Mouse (Mus musculus) stomach, embryonic 16.5 days (tissue): Measurements from ENCODE around the gene Tet3. TPM values are rescaled to one million over a fixed set of nuclear protein-coding genes. Genes with fewer than 3 reads are reported as not detected.

ENCODE experiments used
- ATAC-seq: fragments of 200-750 bp; cut with Nextera tagmentation; 2 replicates; pipeline ENCODE4 v1.8.0; 2017; ENCODE audit warnings: moderate number of reproducible peaks, moderate TSS enrichment; ENCODE audit not compliant: insufficient read depth, low FRiP score
- H3K27ac ChIP-seq: fragments of 300-500 bp; sonication (generic); 2 replicates; pipeline ENCODE4 v1.5.1; 2014; ENCODE audit warnings: low read length
- H3K27me3 ChIP-seq: fragments of 300-500 bp; sonication (generic); 2 replicates; pipeline ENCODE4 v1.6.1; 2014; ENCODE audit warnings: low read length, control low read depth, mixed read lengths; ENCODE audit not compliant: control insufficient read depth, insufficient read depth
- H3K36me3 ChIP-seq: fragments of 300-500 bp; sonication (generic); 2 replicates; pipeline ENCODE4 v1.6.1; 2014; ENCODE audit warnings: low read length; ENCODE audit not compliant: control insufficient read depth, insufficient read depth
- H3K4me1 ChIP-seq: fragments of 300-500 bp; sonication (generic); 2 replicates; pipeline ENCODE4 v1.6.1; 2014; ENCODE audit warnings: low read length, control low read depth, mixed read lengths; ENCODE audit not compliant: control insufficient read depth, insufficient read depth
- H3K4me2 ChIP-seq: fragments of 300-500 bp; sonication (generic); 2 replicates; pipeline ENCODE4 v1.6.1; 2014; ENCODE audit warnings: low read depth, low read length, mixed read lengths
- H3K4me3 ChIP-seq: fragments of 300-500 bp; sonication (generic); replicated peaks from 2 replicates; pipeline ENCODE4 v1.5.1; 2014; ENCODE audit warnings: mild to moderate bottlenecking, low read length
- H3K9ac ChIP-seq: fragments of 300-500 bp; sonication (generic); 2 replicates; pipeline ENCODE4 v1.6.1; 2014; ENCODE audit warnings: low read length
- H3K9me3 ChIP-seq: fragments of 300-500 bp; sonication (generic); replicated peaks from 2 replicates; pipeline ENCODE4 v1.6.1; 2016; ENCODE audit warnings: low read length, control low read depth; ENCODE audit not compliant: control insufficient read depth
- WGBS: fragments of 180-500 bp; shearing (Covaris S2); extraction: QIAGEN DNeasy Blood & Tissue Kit; methylation state at CpG from one replicate; pipeline ENCODE4 v1.1.7; 2014; 5-methylcytosine and 5-hydroxymethylcytosine counted together
- polyA plus RNA-seq: library from polyadenylated mRNA; unstranded; fragments of >200 nt; fragmentation: Nextera tagmentation; extraction: Ambion mirVana; gene quantifications from 2 replicates; pipeline ENCODE4 v1.2.1, GENCODE M21; 2015

Tet3 gene
- polyA plus RNA-seq, 1 experiment from 2014 or later, result 34.5 TPM

DNA sequence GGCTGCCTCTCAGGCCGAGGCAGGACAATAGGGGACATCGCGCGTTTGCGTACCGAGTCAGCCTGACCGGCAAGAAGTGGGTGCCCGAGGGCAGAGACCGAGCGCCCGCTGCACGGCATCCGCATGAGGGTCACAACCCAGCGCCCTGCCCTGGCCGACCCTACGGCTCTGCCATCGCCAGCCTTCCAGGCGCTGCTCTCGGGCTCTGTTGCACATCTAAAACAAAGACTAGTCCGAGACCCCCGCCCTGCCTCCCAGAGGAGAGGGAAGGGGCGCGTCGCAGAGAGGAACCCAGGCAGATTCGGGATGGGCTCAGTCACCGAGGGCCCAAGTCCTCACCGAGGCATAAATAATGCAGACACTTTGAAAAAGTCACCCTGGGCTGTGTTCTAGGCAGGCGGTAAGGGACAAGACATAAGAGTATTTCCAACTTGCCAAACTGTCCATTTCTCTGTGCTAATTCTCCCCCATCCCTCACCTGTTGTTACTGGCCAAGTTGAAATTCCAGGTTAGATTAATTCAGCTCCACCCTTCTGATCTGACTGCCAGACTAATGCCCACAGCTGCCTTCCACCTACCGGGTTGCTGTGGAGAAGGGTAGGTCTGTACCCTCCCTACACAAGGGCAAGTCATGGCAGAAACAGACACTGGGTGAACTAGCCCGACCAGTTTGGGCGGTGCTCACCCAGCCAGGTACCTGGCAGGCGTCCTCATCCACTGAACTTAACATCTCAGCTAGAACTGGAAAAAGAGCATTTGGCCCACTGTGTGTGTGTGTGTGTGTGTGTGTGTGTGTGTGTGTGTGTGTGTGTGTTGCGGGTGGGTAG, 1.7 kb downstream of the Tet3 start:
- H3K27me3 ChIP-seq, result no peaks in the 10 kb centered on the region
- WGBS, result 4% methylated on average over 33 of the region's 33 CpGs
- peaks cover 54% of the 10 kb centered on the region for H3K4me1 ChIP-seq
- no peaks in the 10 kb centered on the region for H3K9me3 ChIP-seq
- peak overlapping the region; percentile 95 for H3K4me2 ChIP-seq
- peak overlapping the region; percentile 96 for H3K9ac ChIP-seq
- H3K4me3 ChIP-seq, result peak overlapping the region; percentile 87
- H3K27ac ChIP-seq, result peak overlapping the region; percentile 98
- H3K36me3 ChIP-seq, result no peaks in the 10 kb centered on the region
- ATAC-seq, result peak; percentile 69

GRCm38 (mm10) chr6:83456131-83456983, 2.5 kb downstream of the Tet3 start:
- WGBS, result under 1% methylated on average over 84 of the region's 105 CpGs
- peak; percentile 81 for ATAC-seq
- Histone ChIP-seq H3K9ac (peak overlapping the region; percentile 96), H3K27ac (peak overlapping the region; percentile 98), H3K36me3 (no peaks in the 10 kb centered on the region), H3K4me1 (peaks cover 63% of the 10 kb centered on the region), H3K9me3 (no peaks in the 10 kb centered on the region), H3K4me3 (peak overlapping the region; percentile 87), H3K27me3 (no peaks in the 10 kb centered on the region), H3K4me2 (peak overlapping the region; percentile 95)

- Histone ChIP-seq H3K4me2 (peak overlapping the region; percentile 95), H3K27ac (peak overlapping the region; percentile 98), H3K27me3 (no peaks in the 10 kb centered on the region), H3K36me3 (no peaks in the 10 kb centered on the region), H3K4me1 (peaks cover 69% of the 10 kb centered on the region), H3K9me3 (no peaks in the 10 kb centered on the region), H3K9ac (peak overlapping the region; percentile 96), H3K4me3 (peak overlapping the region; percentile 87)
- under 1% methylated on average over 38 of the region's 41 CpGs for WGBS
- peak; percentile 34; the same call in 1 of the 2 replicates for ATAC-seq
Observed at GRCm38 (mm10) chr6:83455328-83456130, 3.4 kb downstream of the Tet3 start.

- WGBS, result 29% methylated on average over 11 of the region's 11 CpGs
- Histone ChIP-seq H3K9me3 (no peaks in the 10 kb centered on the region), H3K27ac (no peak overlapping the region; the same call in 1 of the 2 replicates), H3K4me3 (peak overlapping the region; percentile 87), H3K27me3 (no peaks in the 10 kb centered on the region), H3K4me1 (peaks cover 75% of the 10 kb centered on the region), H3K9ac (peak overlapping the region; percentile 96), H3K4me2 (peak overlapping the region; percentile 95), H3K36me3 (no peaks in the 10 kb centered on the region)
- no peak for ATAC-seq
Observed at GRCm38 (mm10) chr6:83453706-83454105, 5.2 kb downstream of the Tet3 start.

- H3K4me2 ChIP-seq, result no peak overlapping the region; the same call in 1 of the 2 replicates
- 48% methylated on average over 9 of the region's 9 CpGs for WGBS
- H3K4me3 ChIP-seq, result no peak overlapping the region
- H3K36me3 ChIP-seq, result no peaks in the 10 kb centered on the region
- 0 out of 2 replicates have a peak overlapping the region, but pooled peaks have one; percentile 1 for H3K27ac ChIP-seq
- ATAC-seq, result no peak
- no peaks in the 10 kb centered on the region for H3K27me3 ChIP-seq
- H3K4me1 ChIP-seq, result peaks cover 83% of the 10 kb centered on the region
- H3K9ac ChIP-seq, result peak overlapping the region; percentile 11; the same call in 1 of the 2 replicates
- no peaks in the 10 kb centered on the region for H3K9me3 ChIP-seq
Observed at GRCm38 (mm10) chr6:83450451-83451303, 8.2 kb downstream of the Tet3 start.

GRCm38 (mm10) chr6:83449440-83449839, 9.4 kb downstream of the Tet3 start:
- no peak overlapping the region for H3K4me3 ChIP-seq
- H3K27ac ChIP-seq, result 0 out of 2 replicates have a peak overlapping the region, but pooled peaks have one; percentile 1
- no peaks in the 10 kb centered on the region for H3K9me3 ChIP-seq
- H3K36me3 ChIP-seq, result no peaks in the 10 kb centered on the region
- no peak overlapping the region for H3K4me2 ChIP-seq
- ATAC-seq, result no peak
- H3K4me1 ChIP-seq, result peaks cover 78% of the 10 kb centered on the region
- no peaks in the 10 kb centered on the region for H3K27me3 ChIP-seq
- no peak overlapping the region for H3K9ac ChIP-seq
- 38% methylated on average over 3 of the region's 3 CpGs for WGBS

DNA sequence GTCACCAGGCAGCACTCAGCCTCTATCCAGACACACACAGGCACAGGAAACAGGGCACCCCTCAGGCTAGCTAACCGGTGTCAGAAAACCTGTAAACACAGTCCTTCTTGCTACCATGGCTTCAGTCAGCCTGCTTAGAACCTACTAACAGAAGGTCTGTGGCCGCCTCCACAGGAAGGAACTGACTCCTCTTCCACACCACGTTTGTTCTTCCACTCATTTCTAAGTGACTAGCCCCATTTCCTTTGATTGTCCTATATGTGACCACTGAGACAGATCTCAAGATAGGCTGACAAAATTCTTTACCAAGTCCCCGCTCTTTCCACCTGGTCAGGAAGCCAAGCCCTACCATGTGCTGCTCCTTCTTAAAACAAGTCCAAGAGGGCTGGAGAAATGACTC, 10.0 kb downstream of the Tet3 start:
- Histone ChIP-seq H3K9ac (no peak overlapping the region), H3K9me3 (no peaks in the 10 kb centered on the region), H3K4me1 (peaks cover 78% of the 10 kb centered on the region), H3K4me2 (no peak overlapping the region), H3K27me3 (no peaks in the 10 kb centered on the region), H3K36me3 (no peaks in the 10 kb centered on the region), H3K27ac (0 out of 2 replicates have a peak overlapping the region, but pooled peaks have one; percentile 1), H3K4me3 (no peak overlapping the region)
- 70% methylated on average over 4 of the region's 4 CpGs for WGBS
- no peak for ATAC-seq

- H3K27me3 ChIP-seq, result no peaks in the 10 kb centered on the region
- H3K36me3 ChIP-seq, result no peaks in the 10 kb centered on the region
- no peak overlapping the region for H3K4me3 ChIP-seq
- H3K9ac ChIP-seq, result no peak overlapping the region
- no peak overlapping the region for H3K27ac ChIP-seq
- H3K4me1 ChIP-seq, result peaks cover 80% of the 10 kb centered on the region
- WGBS, result 70% methylated on average over 7 of the region's 7 CpGs
- H3K9me3 ChIP-seq, result no peaks in the 10 kb centered on the region
- ATAC-seq, result no peak
- no peak overlapping the region for H3K4me2 ChIP-seq
Observed at GRCm38 (mm10) chr6:83447031-83447430, 11.9 kb downstream of the Tet3 start.
